Mouse (Mus musculus) heart, embryonic 12.5 days (tissue): ENCODE data around the gene Dclk1. TPM values are rescaled to one million over a fixed set of nuclear protein-coding genes. Genes with fewer than 3 reads are reported as not detected.

Experiments
- ATAC-seq: fragments of 200-750 bp; cut with Nextera tagmentation; 2 replicates; pipeline ENCODE4 v1.8.0; 2017; ENCODE audit warnings: moderate TSS enrichment, moderate library complexity; ENCODE audit not compliant: insufficient number of reproducible peaks, low FRiP score
- H3K27ac ChIP-seq: fragments of 300-500 bp; sonication (generic); 2 replicates; pipeline ENCODE4 v1.5.1; 2016; ENCODE audit warnings: mild to moderate bottlenecking, moderate library complexity; ENCODE audit not compliant: poor library complexity, severe bottlenecking
- H3K27me3 ChIP-seq: fragments of 300-500 bp; sonication (generic); replicated peaks from 2 replicates; pipeline ENCODE4 v1.6.1; 2016; ENCODE audit warnings: mild to moderate bottlenecking, moderate library complexity
- H3K36me3 ChIP-seq: fragments of 300-500 bp; sonication (generic); 2 replicates; pipeline ENCODE4 v1.6.1; 2016; ENCODE audit warnings: mild to moderate bottlenecking, moderate library complexity
- H3K4me1 ChIP-seq: fragments of 300-500 bp; sonication (generic); replicated peaks from 2 replicates; pipeline ENCODE4 v1.6.1; 2016; ENCODE audit warnings: mild to moderate bottlenecking
- H3K4me2 ChIP-seq: fragments of 300-500 bp; sonication (generic); 2 replicates; pipeline ENCODE4 v1.6.1; 2016; ENCODE audit warnings: mild to moderate bottlenecking, moderate library complexity
- H3K4me3 ChIP-seq: fragments of 300-500 bp; sonication (generic); 2 replicates; pipeline ENCODE4 v1.5.1; 2016; ENCODE audit warnings: mild to moderate bottlenecking
- H3K9ac ChIP-seq: fragments of 300-500 bp; sonication (generic); 2 replicates; pipeline ENCODE4 v1.6.1; 2016; ENCODE audit warnings: mild to moderate bottlenecking, moderate library complexity
- H3K9me3 ChIP-seq: fragments of 300-500 bp; sonication (generic); replicated peaks from 2 replicates; pipeline ENCODE4 v1.6.1; 2016; ENCODE audit warnings: mild to moderate bottlenecking, moderate library complexity
- WGBS: fragments of 180-500 bp; shearing (Covaris S2); methylation state at CpG from one replicate; pipeline ENCODE4 v1.1.7; 2016; 5-methylcytosine and 5-hydroxymethylcytosine counted together
- polyA plus RNA-seq: library from polyadenylated mRNA; unstranded; fragments of >200 nt; fragmentation: Nextera tagmentation; extraction: Ambion mirVana; gene quantifications from 2 replicates; pipeline ENCODE4 v1.2.1, GENCODE M21; 2016

Dclk1 gene
- polyA plus RNA-seq, 1 experiment from 2014 or later, result 8.6 TPM

DNA sequence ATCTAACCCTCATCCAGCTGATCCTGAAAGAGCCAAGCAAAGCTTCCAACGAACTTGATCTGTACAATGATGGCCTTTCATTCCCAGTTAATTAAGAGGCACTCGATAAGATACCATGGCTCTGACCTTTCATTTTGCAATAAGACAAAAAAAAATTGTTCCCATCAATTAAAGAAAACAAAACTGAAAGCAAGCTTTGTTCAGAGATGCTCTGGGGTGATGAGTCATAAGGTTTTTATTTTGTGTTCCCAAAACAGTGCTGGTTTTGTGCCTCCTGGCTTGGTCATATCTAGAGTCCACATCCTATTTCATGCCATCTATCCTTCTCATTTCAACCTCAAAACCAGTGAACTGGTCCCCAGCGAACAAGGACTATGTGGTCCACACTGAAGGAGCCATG, 91.3 kb downstream of the Dclk1 start:
- H3K9ac ChIP-seq, result no peak overlapping the region
- no peaks in the 10 kb centered on the region for H3K36me3 ChIP-seq
- WGBS, result 64% methylated on average over 3 of the region's 3 CpGs
- no peaks in the 10 kb centered on the region for H3K4me1 ChIP-seq
- H3K9me3 ChIP-seq, result no peaks in the 10 kb centered on the region; the same call in 1 of the 2 replicates
- H3K27me3 ChIP-seq, result no peaks in the 10 kb centered on the region
- H3K27ac ChIP-seq, result no peak overlapping the region
- no peak overlapping the region for H3K4me2 ChIP-seq
- no peak for ATAC-seq
- H3K4me3 ChIP-seq, result no peak overlapping the region

DNA sequence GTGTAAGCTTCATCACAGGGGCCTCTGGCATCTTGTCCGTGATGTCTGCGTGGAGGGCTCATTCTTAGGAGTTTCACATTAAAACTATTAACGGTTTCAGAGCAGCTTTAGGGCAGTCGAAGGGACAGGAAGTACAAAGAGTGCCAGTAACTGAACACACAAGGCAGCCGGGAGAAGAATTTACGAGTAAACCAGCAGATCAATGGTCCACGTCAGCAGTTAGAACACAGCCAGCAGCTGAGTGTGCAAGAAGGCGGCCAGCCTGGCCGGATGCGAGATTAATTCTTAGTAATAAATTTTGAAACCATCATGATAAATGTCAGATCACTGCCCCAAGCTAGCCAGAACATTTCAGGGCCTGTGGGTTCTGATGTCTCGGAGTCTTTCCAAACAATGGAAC, 94.7 kb downstream of the Dclk1 start:
- H3K27ac ChIP-seq, result no peak overlapping the region
- no peak for ATAC-seq
- H3K27me3 ChIP-seq, result no peaks in the 10 kb centered on the region
- H3K4me2 ChIP-seq, result no peak overlapping the region
- H3K4me3 ChIP-seq, result no peak overlapping the region
- H3K9me3 ChIP-seq, result no peaks in the 10 kb centered on the region; the same call in 1 of the 2 replicates
- H3K4me1 ChIP-seq, result no peaks in the 10 kb centered on the region
- WGBS, result 81% methylated on average over 11 of the region's 11 CpGs
- H3K36me3 ChIP-seq, result no peaks in the 10 kb centered on the region
- no peak overlapping the region for H3K9ac ChIP-seq

DNA sequence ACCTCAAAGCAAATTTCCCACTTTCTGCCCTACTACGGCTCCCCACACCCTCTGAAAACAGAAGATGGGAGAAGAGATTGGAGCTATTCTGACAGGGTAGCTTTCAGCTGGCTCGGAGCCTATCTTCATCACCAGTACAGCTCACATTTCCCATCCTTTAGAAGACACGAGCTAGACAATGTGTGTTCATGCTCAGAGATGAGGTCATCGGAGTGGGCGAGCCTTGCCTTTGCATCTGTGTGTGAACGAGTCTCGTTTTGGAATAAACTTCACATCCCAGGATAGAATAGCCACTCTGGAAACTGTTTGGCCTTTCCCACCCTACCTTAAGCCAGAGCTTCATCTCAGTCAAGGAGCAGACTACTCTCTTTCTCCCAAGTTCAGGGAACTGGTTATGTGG, 95.5 kb downstream of the Dclk1 start:
- Histone ChIP-seq H3K36me3 (no peaks in the 10 kb centered on the region), H3K4me3 (no peak overlapping the region), H3K4me2 (no peak overlapping the region), H3K4me1 (no peaks in the 10 kb centered on the region), H3K9me3 (no peaks in the 10 kb centered on the region; the same call in 1 of the 2 replicates), H3K27ac (no peak overlapping the region), H3K27me3 (no peaks in the 10 kb centered on the region), H3K9ac (no peak overlapping the region)
- no peak for ATAC-seq
- 59% methylated on average over 7 of the region's 7 CpGs for WGBS

DNA sequence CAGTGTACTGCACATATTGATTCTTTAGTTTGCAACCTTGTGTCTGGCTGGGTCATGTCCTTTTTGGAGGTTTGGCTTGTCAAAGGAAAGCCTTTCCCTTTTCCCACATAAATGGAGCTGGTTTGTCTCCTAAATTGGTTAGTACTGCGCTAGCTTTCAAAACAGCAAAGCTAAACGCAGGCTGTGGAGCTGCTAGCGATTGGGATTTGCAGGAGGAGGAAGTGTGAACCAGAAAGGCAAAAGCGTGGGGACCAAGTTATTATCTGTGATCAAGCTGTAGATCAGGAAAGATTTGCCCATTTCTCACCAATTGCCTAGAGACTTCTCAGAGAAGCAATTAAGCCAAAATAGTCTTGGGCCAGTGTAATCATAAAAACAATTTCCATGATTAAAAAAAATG, 100.3 kb downstream of the Dclk1 start:
- H3K27me3 ChIP-seq, result no peaks in the 10 kb centered on the region

DNA sequence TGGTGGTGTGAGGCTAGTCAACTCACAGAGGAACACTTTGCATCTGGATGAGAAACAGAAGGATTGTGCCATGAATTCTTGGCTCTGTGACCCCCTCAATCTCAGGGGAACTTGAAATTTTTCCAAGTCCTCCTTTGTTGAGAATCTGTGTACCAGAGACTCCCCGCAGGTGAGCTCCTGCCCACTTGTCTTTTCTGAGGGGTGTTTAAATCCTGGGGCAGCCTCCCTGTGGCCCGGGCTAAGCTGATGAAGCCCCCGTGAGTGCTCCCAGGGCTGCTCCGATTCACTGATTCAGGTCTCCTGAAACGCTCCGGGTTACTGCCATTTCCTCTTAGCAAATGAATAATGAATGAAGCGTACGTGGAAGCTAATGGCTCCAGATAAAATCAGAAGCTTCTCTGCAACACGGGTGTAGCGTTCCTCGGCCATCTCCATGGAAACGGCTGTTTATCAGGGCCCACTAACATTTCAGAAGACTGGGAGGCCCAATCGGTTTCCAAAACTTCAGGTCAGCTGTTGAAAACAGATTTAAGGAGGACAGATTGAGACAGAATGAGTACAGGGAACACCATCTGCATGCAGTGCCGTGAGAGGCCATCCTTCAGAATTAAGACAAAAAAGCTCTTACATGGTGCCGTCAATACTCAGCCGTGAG, 105.3 kb downstream of the Dclk1 start:
- Histone ChIP-seq H3K36me3 (no peaks in the 10 kb centered on the region), H3K27ac (no peak overlapping the region), H3K27me3 (no peaks in the 10 kb centered on the region), H3K4me2 (peak overlapping the region; percentile 1; the same call in 1 of the 2 replicates), H3K9me3 (no peaks in the 10 kb centered on the region), H3K4me1 (peaks cover 10% of the 10 kb centered on the region), H3K4me3 (no peak overlapping the region), H3K9ac (no peak overlapping the region)
- ATAC-seq, result no peak
- 39% methylated on average over 16 of the region's 16 CpGs for WGBS

More for the DNA sequence above, 100.3 kb downstream of the Dclk1 start:
- Histone ChIP-seq H3K4me3 (no peak overlapping the region), H3K36me3 (no peaks in the 10 kb centered on the region), H3K27ac (no peak overlapping the region), H3K9ac (no peak overlapping the region), H3K4me1 (no peaks in the 10 kb centered on the region), H3K4me2 (no peak overlapping the region), H3K9me3 (no peaks in the 10 kb centered on the region; the same call in 1 of the 2 replicates)
- ATAC-seq, result no peak
- 66% methylated on average over 4 of the region's 4 CpGs for WGBS

DNA sequence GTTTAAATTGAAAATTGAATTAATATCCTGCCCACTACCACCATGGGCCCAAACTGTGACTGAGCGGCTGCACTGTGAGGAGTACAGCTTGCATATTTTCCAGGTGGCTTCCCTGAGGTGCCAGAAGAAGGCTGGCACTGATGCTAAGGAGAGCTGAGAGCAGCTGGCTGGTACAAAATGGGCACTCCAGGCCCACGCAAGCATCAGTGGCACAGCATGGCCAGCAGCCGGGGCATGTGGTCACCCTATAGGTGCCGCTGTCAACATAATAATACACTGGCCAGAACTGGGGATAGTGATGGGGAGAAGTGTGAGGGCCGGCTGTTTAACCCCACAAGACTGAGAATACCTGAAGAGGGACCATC, 105.8 kb downstream of the Dclk1 start:
- ATAC-seq, result no peak
- H3K4me1 ChIP-seq, result peaks cover 10% of the 10 kb centered on the region
- H3K27ac ChIP-seq, result no peak overlapping the region
- no peak overlapping the region for H3K9ac ChIP-seq
- H3K27me3 ChIP-seq, result no peaks in the 10 kb centered on the region
- no peak overlapping the region for H3K4me2 ChIP-seq
- no peaks in the 10 kb centered on the region for H3K9me3 ChIP-seq
- WGBS, result 77% methylated on average over 5 of the region's 5 CpGs
- no peak overlapping the region for H3K4me3 ChIP-seq
- H3K36me3 ChIP-seq, result no peaks in the 10 kb centered on the region

DNA sequence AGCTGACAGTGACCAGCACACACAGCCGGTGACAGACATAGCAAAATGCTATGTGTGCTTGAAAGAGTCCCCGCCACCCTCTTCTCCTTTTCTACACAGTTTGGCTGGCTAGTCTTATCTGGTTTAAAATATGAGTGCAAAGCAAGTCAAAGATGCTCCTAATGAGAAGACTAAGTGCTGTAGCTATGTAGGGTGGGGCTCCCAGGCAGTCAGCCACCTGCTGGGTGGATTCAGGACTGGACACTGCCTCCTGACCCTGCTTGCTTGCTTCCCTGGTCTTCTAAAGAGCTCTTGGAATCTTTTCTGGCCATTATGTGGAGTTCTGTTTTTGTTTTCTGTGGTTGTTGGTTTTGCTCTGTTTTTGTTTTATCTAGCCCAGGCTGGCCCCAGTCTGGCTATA, 108.0 kb downstream of the Dclk1 start:
- H3K27ac ChIP-seq, result no peak overlapping the region
- H3K4me1 ChIP-seq, result peaks cover 10% of the 10 kb centered on the region
- H3K4me3 ChIP-seq, result no peak overlapping the region
- H3K27me3 ChIP-seq, result no peaks in the 10 kb centered on the region
- 50% methylated on average over 2 of the region's 2 CpGs for WGBS
- no peak for ATAC-seq
- no peaks in the 10 kb centered on the region for H3K9me3 ChIP-seq
- no peak overlapping the region for H3K9ac ChIP-seq
- H3K36me3 ChIP-seq, result no peaks in the 10 kb centered on the region
- H3K4me2 ChIP-seq, result no peak overlapping the region

DNA sequence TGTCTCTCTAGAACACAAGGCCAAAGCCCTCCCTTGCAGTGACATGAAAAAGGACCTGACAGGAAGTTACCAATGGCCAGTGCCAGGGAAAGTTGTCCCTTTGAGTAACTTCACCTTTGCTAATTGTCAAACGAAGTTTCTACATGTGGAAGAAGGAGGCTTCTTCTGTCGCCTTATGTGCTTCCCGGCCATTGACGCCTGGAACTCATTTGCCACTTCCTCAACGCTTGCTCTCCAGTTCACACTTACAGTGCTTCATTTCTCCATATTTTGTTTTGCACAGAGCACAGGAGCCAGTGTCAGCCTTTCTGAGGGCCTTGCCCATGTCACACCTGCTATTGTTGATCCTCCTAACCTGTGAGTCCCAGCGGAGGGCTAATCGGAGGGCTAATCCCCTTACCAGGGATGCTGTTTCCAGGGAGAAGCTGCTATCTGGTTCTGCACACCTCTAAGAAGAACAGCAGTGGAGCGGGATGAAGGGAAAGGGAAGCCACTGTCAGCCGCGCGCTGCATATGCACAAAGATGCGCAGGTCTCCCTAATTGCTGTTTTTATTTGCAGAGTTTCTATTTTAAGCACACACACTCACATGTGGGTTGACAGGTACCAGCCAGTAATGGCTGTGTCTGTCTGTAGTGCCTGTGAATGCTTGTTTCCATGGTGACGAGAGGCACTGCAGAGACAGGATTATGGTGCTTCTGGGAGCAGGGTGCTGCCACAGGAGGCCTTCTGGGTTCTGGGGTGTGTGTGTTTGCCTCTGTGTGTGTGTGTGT, 109.3 kb downstream of the Dclk1 start:
- Histone ChIP-seq H3K4me2 (peak overlapping the region; percentile 3; the same call in 1 of the 2 replicates), H3K27ac (no peak overlapping the region), H3K27me3 (no peaks in the 10 kb centered on the region), H3K4me3 (no peak overlapping the region), H3K4me1 (peaks cover 10% of the 10 kb centered on the region), H3K9ac (no peak overlapping the region), H3K36me3 (no peaks in the 10 kb centered on the region), H3K9me3 (no peaks in the 10 kb centered on the region)
- ATAC-seq, result no peak
- 57% methylated on average over 13 of the region's 13 CpGs for WGBS

DNA sequence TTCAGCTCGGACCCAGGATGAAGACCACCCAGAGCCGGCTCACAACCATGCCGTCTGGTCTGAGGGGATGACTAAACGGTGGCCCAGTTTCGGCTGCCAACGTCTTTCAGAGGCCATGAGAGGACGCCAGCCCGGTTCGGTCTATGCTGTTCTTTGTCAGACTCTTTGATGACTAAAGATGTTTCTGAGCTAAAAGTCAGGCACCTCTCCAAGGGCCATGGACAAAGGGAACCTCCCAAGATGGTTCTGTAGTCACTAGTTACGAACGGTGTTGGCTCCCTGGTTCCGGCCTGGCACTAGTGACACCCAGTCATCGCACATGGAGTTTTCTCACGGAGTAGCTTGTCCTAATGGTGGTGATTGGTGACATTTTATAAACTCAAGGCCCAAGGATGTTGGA, 110.4 kb downstream of the Dclk1 start:
- H3K9ac ChIP-seq, result no peak overlapping the region
- no peaks in the 10 kb centered on the region for H3K27me3 ChIP-seq
- H3K4me1 ChIP-seq, result peaks cover 10% of the 10 kb centered on the region
- H3K27ac ChIP-seq, result no peak overlapping the region
- H3K4me3 ChIP-seq, result no peak overlapping the region
- no peak for ATAC-seq
- H3K36me3 ChIP-seq, result no peaks in the 10 kb centered on the region
- 84% methylated on average over 14 of the region's 14 CpGs for WGBS
- no peaks in the 10 kb centered on the region for H3K9me3 ChIP-seq
- H3K4me2 ChIP-seq, result no peak overlapping the region

DNA sequence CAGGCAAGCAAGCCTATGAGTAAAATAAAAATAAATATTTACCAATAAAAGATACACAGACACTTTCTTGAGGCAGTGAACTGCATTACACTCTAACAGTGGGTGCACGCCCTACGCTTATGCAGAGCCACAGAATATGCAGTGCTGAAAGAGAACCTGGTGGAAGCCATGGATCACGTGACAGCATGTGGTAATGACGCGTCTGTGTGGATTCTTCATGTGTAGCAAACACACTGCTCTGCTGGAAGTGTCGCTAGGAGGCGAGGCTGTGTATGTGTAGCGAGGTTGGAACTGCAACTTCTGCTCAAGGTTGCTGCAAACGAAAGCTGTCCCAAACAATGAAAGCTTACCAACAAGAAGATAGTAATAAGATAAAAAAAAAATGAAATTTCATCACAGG, 111.0 kb downstream of the Dclk1 start:
- 84% methylated on average over 9 of the region's 9 CpGs for WGBS
- H3K27ac ChIP-seq, result no peak overlapping the region
- no peak for ATAC-seq

DNA sequence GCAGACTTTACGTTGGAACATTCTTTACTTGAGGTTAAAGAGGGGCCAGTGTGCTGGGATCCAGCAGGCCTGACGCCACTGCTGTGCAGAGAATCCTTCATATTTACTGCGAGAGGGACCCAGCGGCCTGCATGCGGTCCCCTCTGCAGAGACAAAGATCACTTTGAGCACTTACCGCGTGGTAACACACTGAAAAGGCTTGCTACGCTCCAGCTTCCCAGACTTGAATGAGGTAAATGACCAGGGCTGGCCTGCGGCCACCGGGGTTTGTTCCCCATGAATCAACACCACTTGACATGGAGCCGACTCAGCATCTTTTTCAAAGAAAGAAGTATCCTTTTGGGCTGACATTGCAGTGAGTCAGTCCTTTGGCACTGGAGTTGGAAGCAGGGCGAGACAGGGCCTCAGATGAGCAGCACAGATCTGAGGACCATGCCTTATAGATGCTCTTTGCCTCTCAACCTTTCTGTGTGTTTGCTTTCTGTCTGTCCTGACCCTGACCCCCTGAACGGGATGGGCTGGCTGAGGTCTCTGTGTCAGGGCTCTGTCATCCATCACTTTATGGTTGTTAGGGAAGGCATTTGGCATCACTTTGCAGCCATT, 111.8 kb downstream of the Dclk1 start:
- Histone ChIP-seq H3K4me2 (no peak overlapping the region), H3K9me3 (no peaks in the 10 kb centered on the region), H3K9ac (no peak overlapping the region), H3K4me1 (peaks cover 10% of the 10 kb centered on the region), H3K36me3 (no peaks in the 10 kb centered on the region), H3K27me3 (no peaks in the 10 kb centered on the region), H3K4me3 (no peak overlapping the region), H3K27ac (no peak overlapping the region)
- 68% methylated on average over 13 of the region's 13 CpGs for WGBS
- no peak for ATAC-seq

More for the DNA sequence above, 111.0 kb downstream of the Dclk1 start:
- Histone ChIP-seq H3K36me3 (no peaks in the 10 kb centered on the region), H3K9ac (no peak overlapping the region), H3K27me3 (no peaks in the 10 kb centered on the region), H3K4me1 (peaks cover 10% of the 10 kb centered on the region), H3K9me3 (no peaks in the 10 kb centered on the region), H3K4me3 (no peak overlapping the region), H3K4me2 (no peak overlapping the region)
